Mouse (Mus musculus) liver, postnatal 0 days (tissue): ENCODE data around the gene Esyt2. TPM values are rescaled to one million over a fixed set of nuclear protein-coding genes. Genes with fewer than 3 reads are reported as not detected.

Experiments
- ATAC-seq: fragments of 200-750 bp; cut with Nextera tagmentation; 2 replicates; pipeline ENCODE4 v1.8.0; 2017; ENCODE audit warnings: mild to moderate bottlenecking, moderate library complexity
- DNase-seq: peaks from one replicate; pipeline ENCODE4 v3.0.0-alpha.2; 2016
- H3K27ac ChIP-seq: fragments of 300-500 bp; sonication (generic); 2 replicates; pipeline ENCODE4 v1.5.1; 2014; ENCODE audit warnings: antibody characterized with exemption, moderate library complexity, mild to moderate bottlenecking, low read depth
- H3K27me3 ChIP-seq: fragments of 300-500 bp; sonication (generic); 2 replicates; pipeline ENCODE4 v1.6.1; 2014; ENCODE audit warnings: low read length, control low read depth, mixed read lengths; ENCODE audit not compliant: insufficient read depth
- H3K36me3 ChIP-seq: fragments of 300-500 bp; sonication (generic); replicated peaks from 2 replicates; pipeline ENCODE4 v1.6.1; 2014; ENCODE audit warnings: mild to moderate bottlenecking, control low read depth, low read length, moderate library complexity, mixed read lengths; ENCODE audit not compliant: insufficient read depth
- H3K4me1 ChIP-seq: fragments of 300-500 bp; sonication (generic); 2 replicates; pipeline ENCODE4 v1.6.1; 2014; ENCODE audit warnings: antibody characterized with exemption, mild to moderate bottlenecking, control low read depth; ENCODE audit not compliant: insufficient read depth
- H3K4me2 ChIP-seq: fragments of 300-500 bp; sonication (generic); 2 replicates; pipeline ENCODE4 v1.6.1; 2014; ENCODE audit warnings: low read depth, mild to moderate bottlenecking, low read length, moderate library complexity, mixed read lengths
- H3K4me3 ChIP-seq: fragments of 300-500 bp; sonication (generic); 2 replicates; pipeline ENCODE4 v1.5.1; 2014; ENCODE audit warnings: low read depth, low read length
- H3K9ac ChIP-seq: fragments of 300-500 bp; sonication (generic); replicated peaks from 2 replicates; pipeline ENCODE4 v1.6.1; 2014; ENCODE audit warnings: mild to moderate bottlenecking, moderate library complexity
- H3K9me3 ChIP-seq: fragments of 300-500 bp; sonication (generic); 2 replicates; pipeline ENCODE4 v1.6.1; 2016; ENCODE audit warnings: mild to moderate bottlenecking, control low read depth, low read length, mixed read lengths
- CTCF ChIP-seq: sonication (generic); IDR thresholded peaks from 2 replicates; pipeline ENCODE4 v1.5.1; 2016; ENCODE audit warnings: antibody characterized with exemption, low read depth
- EP300 ChIP-seq: IDR thresholded peaks from 2 replicates; pipeline ENCODE4 v1.6.1; 2016; ENCODE audit warnings: antibody characterized with exemption, low read depth, mild to moderate bottlenecking
- WGBS: fragments of 180-500 bp; shearing (Covaris S2); extraction: QIAGEN DNeasy Blood & Tissue Kit; methylation state at CpG from one replicate; pipeline ENCODE4 v1.1.7; 2014; ENCODE audit not compliant: insufficient replicate concordance; 5-methylcytosine and 5-hydroxymethylcytosine counted together
- polyA plus RNA-seq: library from polyadenylated mRNA; unstranded; fragments of >200 nt; fragmentation: Nextera tagmentation; extraction: Ambion mirVana; gene quantifications from 2 replicates; pipeline ENCODE4 v1.2.1, GENCODE M21; 2015

The Esyt2 gene
- polyA plus RNA-seq, 1 experiment from 2014 or later = 5.7 TPM

- TF ChIP-seq EP300 = no peak
- TF ChIP-seq CTCF = no peak
- WGBS = 61% methylated on average over 1 of the region's 1 CpGs
- ATAC-seq = no peak
- no peaks in the 10 kb centered on the region for H3K36me3 ChIP-seq
- no peak overlapping the region for H3K4me3 ChIP-seq
- H3K27me3 ChIP-seq = no peaks in the 10 kb centered on the region
- no peak overlapping the region for H3K4me2 ChIP-seq
- no peaks in the 10 kb centered on the region for H3K9me3 ChIP-seq
- DNase-seq = no peak
- no peak overlapping the region for H3K27ac ChIP-seq
- no peaks in the 10 kb centered on the region for H3K4me1 ChIP-seq
- no peak overlapping the region for H3K9ac ChIP-seq
Observed at GRCm38 (mm10) chr12:116306042-116306441, 25.0 kb downstream of the Esyt2 start.

- Histone ChIP-seq H3K4me2 (no peak overlapping the region), H3K36me3 (no peaks in the 10 kb centered on the region), H3K4me1 (no peaks in the 10 kb centered on the region), H3K27ac (no peak overlapping the region), H3K9ac (no peak overlapping the region), H3K9me3 (no peaks in the 10 kb centered on the region), H3K27me3 (no peaks in the 10 kb centered on the region), H3K4me3 (no peak overlapping the region)
- ATAC-seq (no peak), DNase-seq (no peak)
- 68% methylated on average over 3 of the region's 3 CpGs for WGBS
- TF ChIP-seq CTCF (no peak), EP300 (no peak)
Observed at GRCm38 (mm10) chr12:116307870-116308269, 26.9 kb downstream of the Esyt2 start.

- no peak overlapping the region for H3K9ac ChIP-seq
- no peaks in the 10 kb centered on the region for H3K36me3 ChIP-seq
- H3K4me3 ChIP-seq = no peak overlapping the region
- DNase-seq = no peak
- no peaks in the 10 kb centered on the region for H3K4me1 ChIP-seq
- H3K4me2 ChIP-seq = no peak overlapping the region
- no peak for ATAC-seq
- H3K27ac ChIP-seq = no peak overlapping the region
- 63% methylated on average over 2 of the region's 2 CpGs for WGBS
- H3K9me3 ChIP-seq = no peaks in the 10 kb centered on the region
- TF ChIP-seq EP300 (no peak), CTCF (no peak)
- no peaks in the 10 kb centered on the region for H3K27me3 ChIP-seq
Observed at GRCm38 (mm10) chr12:116308612-116309011, 27.6 kb downstream of the Esyt2 start.

- Histone ChIP-seq H3K36me3 (0 out of 2 replicates have a peak, but pooled peaks cover under 1% of the 10 kb centered on the region), H3K27me3 (no peaks in the 10 kb centered on the region), H3K9ac (no peak overlapping the region), H3K27ac (no peak overlapping the region), H3K4me1 (peaks cover 12% of the 10 kb centered on the region), H3K4me2 (no peak overlapping the region), H3K9me3 (no peaks in the 10 kb centered on the region), H3K4me3 (no peak overlapping the region)
- ATAC-seq (no peak), DNase-seq (no peak)
- TF ChIP-seq EP300 (no peak), CTCF (no peak)
- WGBS = 68% methylated on average over 1 of the region's 1 CpGs
Observed at GRCm38 (mm10) chr12:116313816-116314215, 32.8 kb downstream of the Esyt2 start.

- no peak overlapping the region for H3K27ac ChIP-seq
- DNase-seq (no peak), ATAC-seq (no peak)
- H3K4me2 ChIP-seq = no peak overlapping the region
- 65% methylated on average over 3 of the region's 3 CpGs for WGBS
- peaks cover 12% of the 10 kb centered on the region for H3K4me1 ChIP-seq
- H3K4me3 ChIP-seq = no peak overlapping the region
- H3K36me3 ChIP-seq = peaks cover 4% of the 10 kb centered on the region; the same call in 1 of the 2 replicates
- H3K27me3 ChIP-seq = no peaks in the 10 kb centered on the region
- TF ChIP-seq EP300 (no peak), CTCF (no peak)
- H3K9ac ChIP-seq = no peak overlapping the region
- H3K9me3 ChIP-seq = no peaks in the 10 kb centered on the region
Observed at GRCm38 (mm10) chr12:116315498-116315897, 34.5 kb downstream of the Esyt2 start.

GRCm38 (mm10) chr12:116317818-116318217 lies 36.8 kb downstream of the Esyt2 start:
- DNase-seq = no peak
- H3K36me3 ChIP-seq = peaks cover 10% of the 10 kb centered on the region
- WGBS = 38% methylated on average over 1 of the region's 1 CpGs
- H3K9ac ChIP-seq = no peak overlapping the region
- TF ChIP-seq EP300 = no peak
- TF ChIP-seq CTCF = no peak
- H3K4me2 ChIP-seq = no peak overlapping the region
- H3K27me3 ChIP-seq = no peaks in the 10 kb centered on the region
- no peak overlapping the region for H3K4me3 ChIP-seq
- H3K9me3 ChIP-seq = no peaks in the 10 kb centered on the region
- ATAC-seq = no peak
- H3K27ac ChIP-seq = no peak overlapping the region
- H3K4me1 ChIP-seq = peaks cover 12% of the 10 kb centered on the region

- Histone ChIP-seq H3K4me3 (no peak overlapping the region), H3K4me1 (no peaks in the 10 kb centered on the region), H3K27ac (no peak overlapping the region), H3K36me3 (peaks cover 39% of the 10 kb centered on the region), H3K27me3 (no peaks in the 10 kb centered on the region), H3K9ac (no peak overlapping the region), H3K4me2 (no peak overlapping the region), H3K9me3 (no peaks in the 10 kb centered on the region)
- ATAC-seq (no peak), DNase-seq (no peak)
- WGBS = 76% methylated on average over 4 of the region's 4 CpGs
- TF ChIP-seq EP300 (no peak), CTCF (no peak)
Observed at GRCm38 (mm10) chr12:116325545-116325944, 44.5 kb downstream of the Esyt2 start.
